Mouse (Mus musculus): ENCODE data around the gene Col4a4.

- TF ChIP-seq TAL1 (conservative IDR thresholded peaks at IDR 0.05; ENCODE audit: low read depth, low read length) (no peak), GATA1 (IDR thresholded peaks at IDR 0.05; ENCODE audit: borderline replicate concordance, low read length) (no peak)
Observed at GRCm38 (mm10) chr1:82536515-82537174, 50.0 kb downstream of the Col4a4 start.

Data from G1E (cell line).